Mouse (Mus musculus) hindbrain, embryonic 12.5 days (tissue): Measurements from ENCODE around the gene Col4a1. TPM values are rescaled to one million over a fixed set of nuclear protein-coding genes. Genes with fewer than 3 reads are reported as not detected.
A peak's percentile ranks its signal among the peaks of the same experiment; 100 is the strongest.

Source experiments
- ATAC-seq: fragments of 200-750 bp; cut with Nextera tagmentation; 2 replicates; pipeline ENCODE4 v1.8.0; 2017; ENCODE audit warnings: moderate TSS enrichment; ENCODE audit not compliant: low FRiP score
- H3K27ac ChIP-seq: fragments of 300-500 bp; sonication (generic); 2 replicates; pipeline ENCODE4 v1.5.1; 2016; ENCODE audit warnings: mild to moderate bottlenecking
- H3K27me3 ChIP-seq: fragments of 300-500 bp; sonication (generic); 2 replicates; pipeline ENCODE4 v1.6.1; 2016; ENCODE audit warnings: mild to moderate bottlenecking
- H3K36me3 ChIP-seq: fragments of 300-500 bp; sonication (generic); 2 replicates; pipeline ENCODE4 v1.6.1; 2016; ENCODE audit warnings: mild to moderate bottlenecking
- H3K4me1 ChIP-seq: fragments of 300-500 bp; sonication (generic); 2 replicates; pipeline ENCODE4 v1.6.1; 2016
- H3K4me2 ChIP-seq: fragments of 300-500 bp; sonication (generic); replicated peaks from 2 replicates; pipeline ENCODE4 v1.6.1; 2016; ENCODE audit warnings: mild to moderate bottlenecking
- H3K4me3 ChIP-seq: fragments of 300-500 bp; sonication (generic); 2 replicates; pipeline ENCODE4 v1.5.1; 2016; ENCODE audit warnings: mild to moderate bottlenecking
- H3K9ac ChIP-seq: fragments of 300-500 bp; sonication (generic); 2 replicates; pipeline ENCODE4 v1.6.1; 2016; ENCODE audit warnings: mild to moderate bottlenecking, moderate library complexity
- H3K9me3 ChIP-seq: fragments of 300-500 bp; sonication (generic); replicated peaks from 2 replicates; pipeline ENCODE4 v1.6.1; 2016; ENCODE audit warnings: mild to moderate bottlenecking
- WGBS: fragments of 180-500 bp; shearing (Covaris S2); methylation state at CpG from one replicate; pipeline ENCODE4 v1.1.7; 2016; 5-methylcytosine and 5-hydroxymethylcytosine counted together
- polyA plus RNA-seq: library from polyadenylated mRNA; unstranded; fragments of >200 nt; fragmentation: Nextera tagmentation; extraction: Ambion mirVana; gene quantifications from 2 replicates; pipeline ENCODE4 v1.2.1, GENCODE M21; 2016

The Col4a1 gene
- polyA plus RNA-seq, 1 experiment from 2014 or later: 157 TPM

GRCm38 (mm10) chr8:11288286-11288685, 24.3 kb downstream of the Col4a1 start:
- H3K27me3 ChIP-seq: no peaks in the 10 kb centered on the region
- no peak for ATAC-seq

GRCm38 (mm10) chr8:11287139-11287538, 25.5 kb downstream of the Col4a1 start:
- Histone ChIP-seq H3K9ac (no peak overlapping the region), H3K4me3 (no peak overlapping the region), H3K27ac (no peak overlapping the region), H3K9me3 (no peaks in the 10 kb centered on the region), H3K36me3 (no peaks in the 10 kb centered on the region), H3K4me2 (no peak overlapping the region), H3K4me1 (peaks cover 32% of the 10 kb centered on the region), H3K27me3 (no peaks in the 10 kb centered on the region)
- no peak for ATAC-seq
- WGBS: 51% methylated on average over 3 of the region's 3 CpGs

More at GRCm38 (mm10) chr8:11288286-11288685, 24.3 kb downstream of the Col4a1 start:
- Histone ChIP-seq H3K9me3 (no peaks in the 10 kb centered on the region), H3K9ac (no peak overlapping the region), H3K4me3 (no peak overlapping the region), H3K4me2 (no peak overlapping the region), H3K4me1 (peaks cover 22% of the 10 kb centered on the region), H3K27ac (no peak overlapping the region), H3K36me3 (no peaks in the 10 kb centered on the region)
- WGBS: 59% methylated on average over 6 of the region's 6 CpGs

GRCm38 (mm10) chr8:11285437-11285836, 27.2 kb downstream of the Col4a1 start:
- Histone ChIP-seq H3K4me1 (peaks cover 25% of the 10 kb centered on the region), H3K4me2 (no peak overlapping the region), H3K9me3 (no peaks in the 10 kb centered on the region), H3K27me3 (no peaks in the 10 kb centered on the region), H3K36me3 (no peaks in the 10 kb centered on the region), H3K9ac (no peak overlapping the region), H3K27ac (no peak overlapping the region), H3K4me3 (no peak overlapping the region)
- 78% methylated on average over 4 of the region's 4 CpGs for WGBS
- ATAC-seq: no peak

- ATAC-seq: 0 out of 2 replicates have a peak, but pooled peaks have one; percentile 50
- H3K4me1 ChIP-seq: peaks cover 30% of the 10 kb centered on the region
These were observed 29.4 kb downstream of the Col4a1 start for GRCm38 (mm10) chr8:11283217-11283616.

GRCm38 (mm10) chr8:11282696-11283095, 29.9 kb downstream of the Col4a1 start:
- no peaks in the 10 kb centered on the region for H3K36me3 ChIP-seq
- no peak for ATAC-seq
- no peak overlapping the region for H3K9ac ChIP-seq
- H3K4me2 ChIP-seq: no peak overlapping the region
- 78% methylated on average over 7 of the region's 7 CpGs for WGBS
- H3K4me1 ChIP-seq: peaks cover 34% of the 10 kb centered on the region
- peaks cover 4% of the 10 kb centered on the region; the same call in 1 of the 2 replicates for H3K27me3 ChIP-seq
- no peak overlapping the region for H3K4me3 ChIP-seq
- no peaks in the 10 kb centered on the region for H3K9me3 ChIP-seq
- H3K27ac ChIP-seq: no peak overlapping the region

More at GRCm38 (mm10) chr8:11283217-11283616, 29.4 kb downstream of the Col4a1 start:
- Histone ChIP-seq H3K27me3 (peaks cover 4% of the 10 kb centered on the region; the same call in 1 of the 2 replicates), H3K9ac (no peak overlapping the region), H3K4me2 (no peak overlapping the region), H3K27ac (no peak overlapping the region), H3K36me3 (no peaks in the 10 kb centered on the region), H3K9me3 (no peaks in the 10 kb centered on the region), H3K4me3 (no peak overlapping the region)
- 54% methylated on average over 10 of the region's 10 CpGs for WGBS

- H3K9ac ChIP-seq: no peak overlapping the region
- no peak for ATAC-seq
- 72% methylated on average over 10 of the region's 10 CpGs for WGBS
- H3K9me3 ChIP-seq: no peaks in the 10 kb centered on the region
- H3K36me3 ChIP-seq: no peaks in the 10 kb centered on the region
- H3K27ac ChIP-seq: no peak overlapping the region
- peaks cover 35% of the 10 kb centered on the region for H3K4me1 ChIP-seq
- no peak overlapping the region for H3K4me2 ChIP-seq
- H3K27me3 ChIP-seq: peaks cover 4% of the 10 kb centered on the region; the same call in 1 of the 2 replicates
- no peak overlapping the region for H3K4me3 ChIP-seq
These were observed 30.5 kb downstream of the Col4a1 start for GRCm38 (mm10) chr8:11282139-11282538.

GRCm38 (mm10) chr8:11280721-11281268, 31.8 kb downstream of the Col4a1 start:
- no peak overlapping the region for H3K4me3 ChIP-seq
- H3K9me3 ChIP-seq: no peaks in the 10 kb centered on the region
- H3K27me3 ChIP-seq: peaks cover 4% of the 10 kb centered on the region; the same call in 1 of the 2 replicates
- H3K27ac ChIP-seq: no peak overlapping the region
- ATAC-seq: no peak
- peaks cover 35% of the 10 kb centered on the region for H3K4me1 ChIP-seq
- H3K36me3 ChIP-seq: no peaks in the 10 kb centered on the region
- H3K4me2 ChIP-seq: no peak overlapping the region
- WGBS: 79% methylated on average over 10 of the region's 10 CpGs
- H3K9ac ChIP-seq: no peak overlapping the region

GRCm38 (mm10) chr8:11279296-11279826, 33.3 kb downstream of the Col4a1 start:
- no peak overlapping the region for H3K4me3 ChIP-seq
- H3K27me3 ChIP-seq: peaks cover 4% of the 10 kb centered on the region; the same call in 1 of the 2 replicates

GRCm38 (mm10) chr8:11278101-11278611, 34.5 kb downstream of the Col4a1 start:
- 60% methylated on average over 4 of the region's 4 CpGs for WGBS
- Histone ChIP-seq H3K36me3 (no peaks in the 10 kb centered on the region), H3K9me3 (no peaks in the 10 kb centered on the region), H3K4me1 (peaks cover 29% of the 10 kb centered on the region), H3K4me3 (no peak overlapping the region), H3K27ac (peak overlapping the region; percentile 8; the same call in 1 of the 2 replicates), H3K4me2 (no peak overlapping the region), H3K27me3 (peaks cover 4% of the 10 kb centered on the region; the same call in 1 of the 2 replicates), H3K9ac (no peak overlapping the region)
- no peak for ATAC-seq

More at GRCm38 (mm10) chr8:11279296-11279826, 33.3 kb downstream of the Col4a1 start:
- ATAC-seq: no peak
- Histone ChIP-seq H3K9me3 (no peaks in the 10 kb centered on the region), H3K9ac (no peak overlapping the region), H3K27ac (no peak overlapping the region), H3K36me3 (no peaks in the 10 kb centered on the region), H3K4me1 (peaks cover 35% of the 10 kb centered on the region), H3K4me2 (peak overlapping the region; percentile 17; the same call in 1 of the 2 replicates)
- WGBS: 55% methylated on average over 20 of the region's 20 CpGs

GRCm38 (mm10) chr8:11277602-11278051, 35.0 kb downstream of the Col4a1 start:
- H3K27ac ChIP-seq: no peak overlapping the region
- no peak overlapping the region for H3K4me3 ChIP-seq
- no peaks in the 10 kb centered on the region for H3K9me3 ChIP-seq
- H3K4me1 ChIP-seq: peaks cover 25% of the 10 kb centered on the region
- peaks cover 4% of the 10 kb centered on the region; the same call in 1 of the 2 replicates for H3K27me3 ChIP-seq
- H3K9ac ChIP-seq: no peak overlapping the region
- no peak for ATAC-seq
- H3K36me3 ChIP-seq: no peaks in the 10 kb centered on the region
- H3K4me2 ChIP-seq: no peak overlapping the region
- WGBS: 84% methylated on average over 3 of the region's 3 CpGs

GRCm38 (mm10) chr8:11276286-11276685, 36.3 kb downstream of the Col4a1 start:
- Histone ChIP-seq H3K27ac (no peak overlapping the region), H3K4me2 (no peak overlapping the region), H3K9ac (no peak overlapping the region), H3K36me3 (no peaks in the 10 kb centered on the region), H3K9me3 (no peaks in the 10 kb centered on the region), H3K4me3 (no peak overlapping the region), H3K27me3 (peaks cover 4% of the 10 kb centered on the region; the same call in 1 of the 2 replicates), H3K4me1 (peaks cover 21% of the 10 kb centered on the region)
- WGBS: 83% methylated on average over 6 of the region's 6 CpGs
- ATAC-seq: no peak

GRCm38 (mm10) chr8:11274415-11274814, 38.2 kb downstream of the Col4a1 start:
- Histone ChIP-seq H3K27me3 (peaks cover 2% of the 10 kb centered on the region; the same call in 1 of the 2 replicates), H3K9ac (no peak overlapping the region), H3K36me3 (no peaks in the 10 kb centered on the region), H3K4me2 (no peak overlapping the region), H3K4me3 (no peak overlapping the region), H3K9me3 (no peaks in the 10 kb centered on the region), H3K4me1 (peaks cover 19% of the 10 kb centered on the region), H3K27ac (no peak overlapping the region)
- WGBS: 75% methylated on average over 7 of the region's 7 CpGs
- ATAC-seq: no peak
